Mouse (Mus musculus): ENCODE data around the gene Fmo1. TPM values are rescaled to one million over a fixed set of nuclear protein-coding genes. Genes with fewer than 3 reads are reported as not detected.

Gene Fmo1
- 0.36 TPM in 1 of 2 replicates, not detected in the other for total RNA-seq (2012; rRNA removed)

- Histone ChIP-seq H3K4me1 (ENCODE audit: control insufficient read depth in 2 of 2, insufficient read depth in 2 of 2, low read length in 2 of 2, poor library complexity in 1 of 2) (no peaks in the 10 kb centered on the region), H3K9ac (ENCODE audit: insufficient read depth, low read depth, low read length, poor library complexity, severe bottlenecking) (no peak within 1 kb of the TSS), H3K9me3 (ENCODE audit: control insufficient read depth, insufficient read depth, low read depth, low read length) (no peaks in the 10 kb centered on the region), H3K36me3 (ENCODE audit: control insufficient read depth, insufficient read depth, low read length, poor library complexity, severe bottlenecking) (no peaks in the 10 kb centered on the region), H3K4me3 (ENCODE audit: insufficient read depth in 1 of 2, low read depth in 1 of 2, low read length in 2 of 2, poor library complexity in 1 of 2, severe bottlenecking in 1 of 2) (no peak within 1 kb of the TSS), H3K27ac (ENCODE audit: insufficient read depth, low read depth, low read length, poor library complexity, severe bottlenecking) (no peak within 1 kb of the TSS)
- in situ Hi-C loops (cut with MboI; ENCODE audit: low sequenced_read_pairs in 2 of 2, unreplicated experiment in 2 of 2) = no loop called here
- DNase-seq (ENCODE audit: low read depth, low spot score) = no peak
- TF ChIP-seq ZNF384 (IDR thresholded peaks at IDR 0.05; ENCODE audit: low read depth, low read length) (no peak), MAFK (IDR thresholded peaks at IDR 0.05; ENCODE audit: insufficient read depth, low read depth, low read length) (no peak), HCFC1 (IDR thresholded peaks at IDR 0.05; ENCODE audit: borderline replicate concordance, insufficient read depth, low read length) (no peak), CHD2 (IDR thresholded peaks at IDR 0.05; ENCODE audit: low read depth, low read length) (no peak), ZC3H11A (IDR thresholded peaks at IDR 0.05; ENCODE audit: borderline replicate concordance, low read depth, low read length) (no peak)
These were observed at the start of gene Fmo1 for GRCm38 (mm10) chr1:162866280-162866681. Gene Fmo1, minus strand, starts transcription at chr1:162866610.

- DNase-seq (ENCODE audit: low read depth, low spot score) = no peak
- Histone ChIP-seq H3K9me3 (ENCODE audit: control insufficient read depth, insufficient read depth, low read depth, low read length) (no peaks in the 10 kb centered on the region), H3K27ac (ENCODE audit: insufficient read depth, low read depth, low read length, poor library complexity, severe bottlenecking) (no peak overlapping the region), H3K36me3 (ENCODE audit: control insufficient read depth, insufficient read depth, low read length, poor library complexity, severe bottlenecking) (no peaks in the 10 kb centered on the region), H3K4me1 (ENCODE audit: control insufficient read depth in 2 of 2, insufficient read depth in 2 of 2, low read length in 2 of 2, poor library complexity in 1 of 2) (no peaks in the 10 kb centered on the region), H3K9ac (ENCODE audit: insufficient read depth, low read depth, low read length, poor library complexity, severe bottlenecking) (no peak overlapping the region), H3K4me3 (ENCODE audit: insufficient read depth in 1 of 2, low read depth in 1 of 2, low read length in 2 of 2, poor library complexity in 1 of 2, severe bottlenecking in 1 of 2) (no peak overlapping the region)
- no peak for TF ChIP-seq ZC3H11A (IDR thresholded peaks at IDR 0.05; ENCODE audit: borderline replicate concordance, low read depth, low read length)
- no peak for TF ChIP-seq ZNF384 (IDR thresholded peaks at IDR 0.05; ENCODE audit: low read depth, low read length)
- no peak for TF ChIP-seq CHD2 (IDR thresholded peaks at IDR 0.05; ENCODE audit: low read depth, low read length)
- no peak for TF ChIP-seq MAFK (IDR thresholded peaks at IDR 0.05; ENCODE audit: insufficient read depth, low read depth, low read length)
- no peak for TF ChIP-seq HCFC1 (IDR thresholded peaks at IDR 0.05; ENCODE audit: borderline replicate concordance, insufficient read depth, low read length)
- in situ Hi-C loops (cut with MboI; ENCODE audit: low sequenced_read_pairs in 2 of 2, unreplicated experiment in 2 of 2) = no loop called here
These were observed 48.6 kb upstream of the Fmo1 start for GRCm38 (mm10) chr1:162914932-162915556.

GRCm38 (mm10) chr1:162912085-162912484, 45.7 kb upstream of the Fmo1 start:
- no peak for TF ChIP-seq MAFK (IDR thresholded peaks at IDR 0.05; ENCODE audit: insufficient read depth, low read depth, low read length)
- TF ChIP-seq ZNF384 (IDR thresholded peaks at IDR 0.05; ENCODE audit: low read depth, low read length) = no peak
- TF ChIP-seq ZC3H11A (IDR thresholded peaks at IDR 0.05; ENCODE audit: borderline replicate concordance, low read depth, low read length) = no peak
- no peak for TF ChIP-seq CHD2 (IDR thresholded peaks at IDR 0.05; ENCODE audit: low read depth, low read length)
- no peak for TF ChIP-seq HCFC1 (IDR thresholded peaks at IDR 0.05; ENCODE audit: borderline replicate concordance, insufficient read depth, low read length)
- no peak overlapping the region for H3K9ac ChIP-seq (ENCODE audit: insufficient read depth, low read depth, low read length, poor library complexity, severe bottlenecking)
- no peak overlapping the region for H3K27ac ChIP-seq (ENCODE audit: insufficient read depth, low read depth, low read length, poor library complexity, severe bottlenecking)
- H3K9me3 ChIP-seq (ENCODE audit: control insufficient read depth, insufficient read depth, low read depth, low read length) = no peaks in the 10 kb centered on the region
- no peaks in the 10 kb centered on the region for H3K36me3 ChIP-seq (ENCODE audit: control insufficient read depth, insufficient read depth, low read length, poor library complexity, severe bottlenecking)
- no peak overlapping the region for H3K4me3 ChIP-seq (ENCODE audit: insufficient read depth in 1 of 2, low read depth in 1 of 2, low read length in 2 of 2, poor library complexity in 1 of 2, severe bottlenecking in 1 of 2)
- no peaks in the 10 kb centered on the region for H3K4me1 ChIP-seq (ENCODE audit: control insufficient read depth in 2 of 2, insufficient read depth in 2 of 2, low read length in 2 of 2, poor library complexity in 1 of 2)
- in situ Hi-C loops (cut with MboI; ENCODE audit: low sequenced_read_pairs in 2 of 2, unreplicated experiment in 2 of 2) = no loop called here
- DNase-seq (ENCODE audit: low read depth, low spot score) = no peak

GRCm38 (mm10) chr1:162901879-162902278, 35.5 kb upstream of the Fmo1 start:
- Histone ChIP-seq H3K4me1 (ENCODE audit: control insufficient read depth in 2 of 2, insufficient read depth in 2 of 2, low read length in 2 of 2, poor library complexity in 1 of 2) (no peaks in the 10 kb centered on the region), H3K4me3 (ENCODE audit: insufficient read depth in 1 of 2, low read depth in 1 of 2, low read length in 2 of 2, poor library complexity in 1 of 2, severe bottlenecking in 1 of 2) (no peak overlapping the region), H3K36me3 (ENCODE audit: control insufficient read depth, insufficient read depth, low read length, poor library complexity, severe bottlenecking) (no peaks in the 10 kb centered on the region), H3K9ac (ENCODE audit: insufficient read depth, low read depth, low read length, poor library complexity, severe bottlenecking) (no peak overlapping the region), H3K27ac (ENCODE audit: insufficient read depth, low read depth, low read length, poor library complexity, severe bottlenecking) (no peak overlapping the region), H3K9me3 (ENCODE audit: control insufficient read depth, insufficient read depth, low read depth, low read length) (no peaks in the 10 kb centered on the region)
- no peak for DNase-seq (ENCODE audit: low read depth, low spot score)
- TF ChIP-seq CHD2 (IDR thresholded peaks at IDR 0.05; ENCODE audit: low read depth, low read length) = no peak
- TF ChIP-seq ZNF384 (IDR thresholded peaks at IDR 0.05; ENCODE audit: low read depth, low read length) = no peak
- no peak for TF ChIP-seq HCFC1 (IDR thresholded peaks at IDR 0.05; ENCODE audit: borderline replicate concordance, insufficient read depth, low read length)
- no peak for TF ChIP-seq MAFK (IDR thresholded peaks at IDR 0.05; ENCODE audit: insufficient read depth, low read depth, low read length)
- in situ Hi-C loops (cut with MboI; ENCODE audit: low sequenced_read_pairs in 2 of 2, unreplicated experiment in 2 of 2) = no loop called here

All from ES-E14 (cell line).